Mouse (Mus musculus) midbrain, postnatal 0 days (tissue): ENCODE results near the gene Zfp64. TPM values are rescaled to one million over a fixed set of nuclear protein-coding genes. Genes with fewer than 3 reads are reported as not detected.

Experiments
- ATAC-seq: fragments of 200-750 bp; cut with Nextera tagmentation; 2 replicates; pipeline ENCODE4 v1.8.0; 2017; ENCODE audit warnings: moderate number of reproducible peaks, mild to moderate bottlenecking, moderate TSS enrichment, moderate library complexity; ENCODE audit not compliant: low FRiP score
- DNase-seq: peaks from one replicate; pipeline ENCODE4 v3.0.0-alpha.2; 2015; ENCODE audit warnings: low spot score
- H3K27ac ChIP-seq: fragments of 300-500 bp; sonication (generic); 2 replicates; pipeline ENCODE4 v1.5.1; 2014; ENCODE audit warnings: low read depth, mild to moderate bottlenecking, low read length, mixed read lengths
- H3K27me3 ChIP-seq: fragments of 300-500 bp; sonication (generic); 2 replicates; pipeline ENCODE4 v1.6.1; 2014; ENCODE audit warnings: low read length, control low read depth, mixed read lengths; ENCODE audit not compliant: insufficient read depth
- H3K36me3 ChIP-seq: fragments of 300-500 bp; sonication (generic); 2 replicates; pipeline ENCODE4 v1.6.1; 2014; ENCODE audit warnings: low read length, control low read depth, mixed read lengths; ENCODE audit not compliant: insufficient read depth
- H3K4me1 ChIP-seq: fragments of 300-500 bp; sonication (generic); 2 replicates; pipeline ENCODE4 v1.6.1; 2014; ENCODE audit warnings: mild to moderate bottlenecking, control low read depth, antibody characterized with exemption, low read length, mixed read lengths; ENCODE audit not compliant: insufficient read depth
- H3K4me2 ChIP-seq: fragments of 300-500 bp; sonication (generic); 2 replicates; pipeline ENCODE4 v1.6.1; 2014; ENCODE audit warnings: low read depth, mild to moderate bottlenecking, low read length, mixed read lengths; ENCODE audit not compliant: poor library complexity, severe bottlenecking
- H3K4me3 ChIP-seq: fragments of 300-500 bp; sonication (generic); 2 replicates; pipeline ENCODE4 v1.5.1; 2014; ENCODE audit warnings: low read depth, mild to moderate bottlenecking, low read length, moderate library complexity
- H3K9ac ChIP-seq: fragments of 300-500 bp; sonication (generic); replicated peaks from 2 replicates; pipeline ENCODE4 v1.6.1; 2014; ENCODE audit warnings: mild to moderate bottlenecking, low read length, moderate library complexity, mixed read lengths; ENCODE audit not compliant: poor library complexity, severe bottlenecking
- H3K9me3 ChIP-seq: fragments of 300-500 bp; sonication (generic); 2 replicates; pipeline ENCODE4 v1.6.1; 2016; ENCODE audit warnings: low read length, control low read depth
- CTCF ChIP-seq: IDR thresholded peaks from 2 replicates; pipeline ENCODE4 v1.5.1; 2016; ENCODE audit warnings: antibody characterized with exemption, mild to moderate bottlenecking
- WGBS: fragments of 180-500 bp; shearing (Covaris S2); extraction: QIAGEN DNeasy Blood & Tissue Kit; methylation state at CpG from one replicate; pipeline ENCODE4 v1.1.7; 2014; 5-methylcytosine and 5-hydroxymethylcytosine counted together
- polyA plus RNA-seq: library from polyadenylated mRNA; unstranded; fragments of >200 nt; fragmentation: Nextera tagmentation; extraction: Ambion mirVana; gene quantifications from 2 replicates; pipeline ENCODE4 v1.2.1, GENCODE M21; 2015
- total RNA-seq: library from RNA; depleted of rRNA; stranded (reverse); fragments of >200 nt; gene quantifications from 2 replicates; pipeline ENCODE4 v1.2.3, GENCODE M21; 2014

Zfp64 gene
- total and polyA plus RNA-seq, 2 experiments from 2014 or later, result 34.2 to 57.7 TPM

DNA sequence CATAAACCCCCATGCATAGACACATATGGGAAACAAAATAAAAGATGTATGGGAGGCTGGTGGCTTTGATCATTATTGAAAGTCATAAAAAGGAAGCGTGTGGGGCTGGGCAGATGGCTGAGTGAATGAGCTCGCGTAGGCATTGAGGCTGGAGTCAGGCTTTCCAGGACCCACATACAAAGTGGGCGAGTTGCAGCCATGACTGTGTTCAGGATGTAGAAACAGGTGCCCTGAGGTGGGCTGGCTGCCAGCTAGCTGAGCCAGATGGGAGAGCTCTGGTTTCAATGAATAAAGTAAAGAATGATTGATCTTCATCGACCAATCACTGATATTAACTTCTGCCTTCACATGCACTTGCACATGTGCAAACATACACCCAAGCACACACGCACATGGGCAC, 80.9 kb downstream of the Zfp64 start:
- WGBS, result 89% methylated on average over 6 of the region's 6 CpGs
- DNase-seq (no peak), ATAC-seq (no peak)
- H3K9ac ChIP-seq, result no peak overlapping the region
- H3K36me3 ChIP-seq, result no peaks in the 10 kb centered on the region
- no peaks in the 10 kb centered on the region for H3K4me1 ChIP-seq
- H3K27ac ChIP-seq, result no peak overlapping the region
- no peaks in the 10 kb centered on the region for H3K27me3 ChIP-seq
- no peak overlapping the region for H3K4me2 ChIP-seq
- TF ChIP-seq CTCF, result no peak
- no peak overlapping the region for H3K4me3 ChIP-seq
- no peaks in the 10 kb centered on the region for H3K9me3 ChIP-seq

GRCm38 (mm10) chr2:168871767-168872511, 83.4 kb downstream of the Zfp64 start:
- ATAC-seq, result no peak
- Histone ChIP-seq H3K27me3 (no peaks in the 10 kb centered on the region), H3K9ac (no peak overlapping the region), H3K4me2 (peak overlapping the region; percentile 44), H3K9me3 (no peaks in the 10 kb centered on the region), H3K4me1 (no peaks in the 10 kb centered on the region), H3K36me3 (no peaks in the 10 kb centered on the region), H3K4me3 (no peak overlapping the region), H3K27ac (no peak overlapping the region)
- 25% methylated on average over 22 of the region's 22 CpGs for WGBS
- TF ChIP-seq CTCF, result no peak
- no peak for DNase-seq

GRCm38 (mm10) chr2:168870480-168870879, 84.9 kb downstream of the Zfp64 start:
- ATAC-seq, result no peak

GRCm38 (mm10) chr2:168866942-168867341, 88.4 kb downstream of the Zfp64 start:
- WGBS, result 83% methylated on average over 8 of the region's 8 CpGs
- Histone ChIP-seq H3K36me3 (no peaks in the 10 kb centered on the region), H3K4me1 (no peaks in the 10 kb centered on the region), H3K4me3 (no peak overlapping the region), H3K27ac (no peak overlapping the region), H3K9ac (no peak overlapping the region), H3K27me3 (no peaks in the 10 kb centered on the region), H3K9me3 (no peaks in the 10 kb centered on the region), H3K4me2 (no peak overlapping the region)
- ATAC-seq, result no peak
- TF ChIP-seq CTCF, result no peak
- no peak for DNase-seq

More at GRCm38 (mm10) chr2:168870480-168870879, 84.9 kb downstream of the Zfp64 start:
- Histone ChIP-seq H3K27ac (no peak overlapping the region), H3K4me1 (no peaks in the 10 kb centered on the region), H3K36me3 (no peaks in the 10 kb centered on the region), H3K9ac (no peak overlapping the region), H3K4me3 (no peak overlapping the region), H3K27me3 (no peaks in the 10 kb centered on the region), H3K9me3 (no peaks in the 10 kb centered on the region), H3K4me2 (no peak overlapping the region)
- peak; percentile 55 for TF ChIP-seq CTCF
- no peak for DNase-seq
- 54% methylated on average over 4 of the region's 4 CpGs for WGBS

DNA sequence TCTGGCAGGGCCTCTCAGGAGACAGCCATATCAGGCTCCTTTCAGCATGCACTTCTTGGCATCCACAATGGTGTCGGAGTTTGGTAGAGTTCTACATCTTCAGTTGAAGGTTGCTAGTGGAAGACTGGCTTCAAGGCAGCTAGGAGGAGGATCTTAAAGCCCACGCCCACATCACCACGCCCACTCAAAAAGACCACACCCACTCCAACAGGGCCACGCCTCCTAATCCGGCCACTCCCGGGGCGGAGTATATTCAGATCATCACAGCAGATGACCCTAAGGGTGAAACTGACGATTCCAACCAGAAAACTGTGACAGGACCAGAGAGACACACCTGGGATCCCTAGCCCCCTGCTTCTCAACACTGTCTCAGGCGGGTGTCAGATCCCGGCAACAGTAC, 89.0 kb downstream of the Zfp64 start:
- H3K36me3 ChIP-seq, result no peaks in the 10 kb centered on the region
- WGBS, result 85% methylated on average over 10 of the region's 10 CpGs
- no peak for TF ChIP-seq CTCF
- H3K27me3 ChIP-seq, result no peaks in the 10 kb centered on the region
- no peak for DNase-seq
- no peak overlapping the region for H3K4me2 ChIP-seq
- no peak for ATAC-seq
- no peak overlapping the region for H3K27ac ChIP-seq
- H3K9me3 ChIP-seq, result no peaks in the 10 kb centered on the region
- no peaks in the 10 kb centered on the region for H3K4me1 ChIP-seq
- no peak overlapping the region for H3K4me3 ChIP-seq
- no peak overlapping the region for H3K9ac ChIP-seq

GRCm38 (mm10) chr2:168864905-168865304, 90.5 kb downstream of the Zfp64 start:
- no peaks in the 10 kb centered on the region for H3K4me1 ChIP-seq
- H3K27me3 ChIP-seq, result no peaks in the 10 kb centered on the region
- H3K36me3 ChIP-seq, result no peaks in the 10 kb centered on the region
- no peak overlapping the region for H3K4me2 ChIP-seq
- no peak overlapping the region for H3K27ac ChIP-seq
- ATAC-seq (no peak), DNase-seq (no peak)
- 87% methylated on average over 5 of the region's 5 CpGs for WGBS
- TF ChIP-seq CTCF, result no peak
- no peak overlapping the region for H3K4me3 ChIP-seq
- H3K9ac ChIP-seq, result no peak overlapping the region
- no peaks in the 10 kb centered on the region for H3K9me3 ChIP-seq
